Mouse (Mus musculus) CH12.LX (cell line): ENCODE data around the gene Sycp3. TPM values are rescaled to one million over a fixed set of nuclear protein-coding genes. Genes with fewer than 3 reads are reported as not detected.

ENCODE experiments used
- DNase-seq: peaks from one replicate; pipeline ENCODE4 v3.0.0-alpha.2; 2013; ENCODE audit errors: extremely low read depth
- H3K27ac ChIP-seq: 2 replicates; pipeline ENCODE4 v1.5.1; 2012; ENCODE audit warnings: low read depth, mild to moderate bottlenecking, control low read depth, moderate library complexity; ENCODE audit not compliant: insufficient read depth
- H3K27me3 ChIP-seq: replicated peaks from 2 replicates; pipeline ENCODE3; 2012; ENCODE audit warnings: inconsistent platforms
- H3K36me3 ChIP-seq, 2 experiments: replicated peaks in 1 of 2; 2 replicates each; pipeline versions ENCODE3 to v1.6.1; 2012; ENCODE audit warnings: inconsistent platforms in 1 of 2, low read length in 1 of 2, mild to moderate bottlenecking in 1 of 2, mixed read lengths in 1 of 2, moderate library complexity in 1 of 2; ENCODE audit not compliant: control insufficient read depth in 1 of 2, insufficient read depth in 1 of 2
- H3K4me1 ChIP-seq, 2 experiments: 2 replicates each; pipeline ENCODE4 v1.6.1; 2012; ENCODE audit warnings: inconsistent platforms in 1 of 2, moderate library complexity in 1 of 2; ENCODE audit not compliant: insufficient read depth in 2 of 2, control insufficient read depth in 1 of 2
- H3K4me2 ChIP-seq: 2 replicates; pipeline ENCODE4 v1.6.1; 2012; ENCODE audit warnings: low read depth, mild to moderate bottlenecking, control low read depth; ENCODE audit not compliant: poor library complexity, insufficient read depth, severe bottlenecking
- H3K4me3 ChIP-seq, 3 experiments: fragments of 150-350 bp in 1 of 3; sonication (generic) in 1 of 3; replicated peaks in 1 of 3; 2 replicates each; pipeline versions ENCODE3 to v1.5.1; 2011 to 2012; ENCODE audit warnings: low read depth in 2 of 3, low read length in 2 of 3, mild to moderate bottlenecking in 2 of 3, moderate library complexity in 2 of 3, control low read depth in 1 of 3, improper control_type of control experiment in 1 of 3, inconsistent platforms in 1 of 3, mixed read lengths in 1 of 3; ENCODE audit not compliant: poor library complexity in 1 of 3
- H3K79me2 ChIP-seq: replicated peaks from 2 replicates; pipeline ENCODE4 v1.6.1; 2012; ENCODE audit warnings: mild to moderate bottlenecking, moderate library complexity; ENCODE audit not compliant: control insufficient read depth, poor library complexity, insufficient read depth, severe bottlenecking; ENCODE audit errors: extremely low read depth
- H3K9ac ChIP-seq: 2 replicates; pipeline ENCODE4 v1.6.1; 2012; ENCODE audit warnings: low read depth, mild to moderate bottlenecking, control low read depth, moderate library complexity; ENCODE audit not compliant: insufficient read depth
- H3K9me3 ChIP-seq: replicated peaks from 2 replicates; pipeline ENCODE3; 2012; ENCODE audit warnings: low read length, inconsistent platforms, mixed read lengths
- BHLHE40 ChIP-seq: IDR thresholded peaks from 2 replicates; pipeline ENCODE4 v1.6.1; 2011; ENCODE audit warnings: mild to moderate bottlenecking, low read depth, low read length, improper control_type of control experiment
- CHD1 ChIP-seq: IDR thresholded peaks from 2 replicates; pipeline ENCODE4 v1.6.1; 2012; ENCODE audit warnings: low read depth, low read length, improper control_type of control experiment, inconsistent platforms
- CHD2 ChIP-seq: IDR thresholded peaks from 2 replicates; pipeline ENCODE4 v1.6.1; 2011; ENCODE audit warnings: low read length, improper control_type of control experiment
- CTCF ChIP-seq, 2 experiments: IDR thresholded peaks in 1 of 2; conservative IDR thresholded peaks in 1 of 2; 2 replicates each; pipeline ENCODE4 v1.5.1; 2011 to 2012; ENCODE audit warnings: low read depth in 2 of 2, low read length in 2 of 2, improper control_type of control experiment in 1 of 2, inconsistent platforms in 1 of 2, mild to moderate bottlenecking in 1 of 2, moderate library complexity in 1 of 2
- E2F4 ChIP-seq: IDR thresholded peaks from 2 replicates; pipeline ENCODE4 v1.6.1; 2011; ENCODE audit warnings: low read depth, low read length, improper control_type of control experiment; ENCODE audit not compliant: insufficient replicate concordance
- ELF1 ChIP-seq: IDR thresholded peaks from 2 replicates; pipeline ENCODE4 v1.6.1; 2014; ENCODE audit warnings: low read depth, mild to moderate bottlenecking, inconsistent platforms, low read length, improper control_type of control experiment
- EP300 ChIP-seq: IDR thresholded peaks from 2 replicates; pipeline ENCODE4 v1.6.1; 2011; ENCODE audit warnings: low read length, improper control_type of control experiment
- ETS1 ChIP-seq: conservative IDR thresholded peaks from 2 replicates; pipeline ENCODE4 v1.6.1; 2012; ENCODE audit warnings: low read depth, mild to moderate bottlenecking, inconsistent platforms, low read length, improper control_type of control experiment, moderate library complexity
- GABPA ChIP-seq: IDR thresholded peaks from 2 replicates; pipeline ENCODE4 v1.6.1; 2012; ENCODE audit warnings: low read depth, low read length, improper control_type of control experiment, inconsistent platforms; ENCODE audit not compliant: insufficient replicate concordance
- IRF4 ChIP-seq: IDR thresholded peaks from 2 replicates; pipeline ENCODE4 v1.6.1; 2014; ENCODE audit warnings: low read depth, mild to moderate bottlenecking, inconsistent platforms, low read length, improper control_type of control experiment
- JUN ChIP-seq: IDR thresholded peaks from 2 replicates; pipeline ENCODE4 v1.6.1; 2011; ENCODE audit warnings: low read depth, mild to moderate bottlenecking, low read length, improper control_type of control experiment, moderate library complexity; ENCODE audit not compliant: insufficient read depth
- JUND ChIP-seq: conservative IDR thresholded peaks from 2 replicates; pipeline ENCODE4 v1.6.1; 2011; ENCODE audit warnings: low read depth, low read length, improper control_type of control experiment
- KAT2A ChIP-seq: IDR thresholded peaks from 2 replicates; pipeline ENCODE4 v1.6.1; 2012; ENCODE audit warnings: low read length, improper control_type of control experiment, inconsistent platforms; ENCODE audit not compliant: insufficient replicate concordance
- MAFK ChIP-seq: IDR thresholded peaks from 2 replicates; pipeline ENCODE4 v1.6.1; 2011; ENCODE audit warnings: low read length, improper control_type of control experiment; ENCODE audit not compliant: insufficient replicate concordance
- MAX ChIP-seq: IDR thresholded peaks from 2 replicates; pipeline ENCODE4 v1.6.1; 2011; ENCODE audit warnings: low read length, improper control_type of control experiment
- MAZ ChIP-seq: IDR thresholded peaks from 2 replicates; pipeline ENCODE4 v1.6.1; 2012; ENCODE audit warnings: low read depth, mild to moderate bottlenecking, inconsistent platforms, low read length, improper control_type of control experiment, moderate library complexity
- MEF2A ChIP-seq: IDR thresholded peaks from 2 replicates; pipeline ENCODE4 v1.6.1; 2014; ENCODE audit warnings: low read depth, mild to moderate bottlenecking, inconsistent platforms, low read length, improper control_type of control experiment, borderline replicate concordance
- MXI1 ChIP-seq: IDR thresholded peaks from 2 replicates; pipeline ENCODE4 v1.6.1; 2011; ENCODE audit warnings: mild to moderate bottlenecking, low read depth, low read length, improper control_type of control experiment
- MYC ChIP-seq: IDR thresholded peaks from 2 replicates; pipeline ENCODE4 v1.6.1; 2011; ENCODE audit warnings: low read depth, mild to moderate bottlenecking, improper control_type of control experiment, low read length
- NELFE ChIP-seq: IDR thresholded peaks from 2 replicates; pipeline ENCODE4 v1.6.1; 2011; ENCODE audit warnings: low read depth, low read length, improper control_type of control experiment
- NRF1 ChIP-seq: IDR thresholded peaks from 2 replicates; pipeline ENCODE4 v1.6.1; 2014; ENCODE audit warnings: low read depth, mild to moderate bottlenecking, inconsistent platforms, low read length, improper control_type of control experiment, moderate library complexity
- PAX5 ChIP-seq: IDR thresholded peaks from 2 replicates; pipeline ENCODE4 v1.6.1; 2012; ENCODE audit warnings: low read length, inconsistent platforms, mixed read lengths
- POLR2A ChIP-seq: IDR thresholded peaks from 2 replicates; pipeline ENCODE4 v1.6.1; 2011; ENCODE audit warnings: low read depth, mild to moderate bottlenecking, improper control_type of control experiment, low read length
- POLR2AphosphoS2 ChIP-seq: IDR thresholded peaks from 2 replicates; pipeline ENCODE4 v1.6.1; 2011; ENCODE audit warnings: low read depth, low read length, improper control_type of control experiment
- RAD21 ChIP-seq: IDR thresholded peaks from 2 replicates; pipeline ENCODE4 v1.6.1; 2011; ENCODE audit warnings: low read depth, mild to moderate bottlenecking, low read length, improper control_type of control experiment, moderate library complexity
- RCOR1 ChIP-seq: conservative IDR thresholded peaks from 2 replicates; pipeline ENCODE4 v1.6.1; 2012; ENCODE audit warnings: low read depth, mild to moderate bottlenecking, inconsistent platforms, low read length, improper control_type of control experiment
- SIN3A ChIP-seq: IDR thresholded peaks from 2 replicates; pipeline ENCODE4 v1.6.1; 2012; ENCODE audit warnings: low read length, improper control_type of control experiment, inconsistent platforms
- SMC3 ChIP-seq: IDR thresholded peaks from 2 replicates; pipeline ENCODE4 v1.6.1; 2011; ENCODE audit warnings: low read depth, low read length, improper control_type of control experiment
- TBP ChIP-seq: conservative IDR thresholded peaks from 2 replicates; pipeline ENCODE4 v1.6.1; 2011; ENCODE audit warnings: low read depth, low read length, improper control_type of control experiment
- TCF12 ChIP-seq: IDR thresholded peaks from 2 replicates; pipeline ENCODE4 v1.6.1; 2014; ENCODE audit warnings: low read depth, mild to moderate bottlenecking, inconsistent platforms, low read length, improper control_type of control experiment
- UBTF ChIP-seq: IDR thresholded peaks from 2 replicates; pipeline ENCODE4 v1.6.1; 2012; ENCODE audit warnings: low read depth, mild to moderate bottlenecking, inconsistent platforms, low read length, improper control_type of control experiment, moderate library complexity
- USF1 ChIP-seq: IDR thresholded peaks from 2 replicates; pipeline ENCODE4 v1.6.1; 2014; ENCODE audit warnings: low read depth, mild to moderate bottlenecking, inconsistent platforms, low read length, improper control_type of control experiment
- USF2 ChIP-seq: conservative IDR thresholded peaks from 2 replicates; pipeline ENCODE4 v1.6.1; 2011; ENCODE audit warnings: low read depth, low read length, improper control_type of control experiment
- ZC3H11A ChIP-seq: IDR thresholded peaks from 2 replicates; pipeline ENCODE4 v1.6.1; 2012; ENCODE audit warnings: low read depth, mild to moderate bottlenecking, inconsistent platforms, low read length, improper control_type of control experiment
- ZKSCAN1 ChIP-seq: IDR thresholded peaks from 2 replicates; pipeline ENCODE4 v1.6.1; 2012; ENCODE audit warnings: low read depth, inconsistent platforms, low read length, improper control_type of control experiment, borderline replicate concordance
- ZMIZ1 ChIP-seq: IDR thresholded peaks from 2 replicates; pipeline ENCODE4 v1.6.1; 2012; ENCODE audit warnings: low read depth, mild to moderate bottlenecking, inconsistent platforms, low read length, improper control_type of control experiment
- ZNF384 ChIP-seq: IDR thresholded peaks from 2 replicates; pipeline ENCODE4 v1.6.1; 2012; ENCODE audit warnings: low read depth, low read length, improper control_type of control experiment, inconsistent platforms
- dilution Hi-C: fragments of 300-500 bp; cut with MboI; formaldehyde crosslinking; loops from 2 replicates; pipeline ENCODE4 v1.14.3; 2020; ENCODE audit warnings: low sequenced_read_pairs; ENCODE audit not compliant: extremely low pct_unique_long_range_greater_than_20kb, extremely low pct_ligation_motif_present
- in situ Hi-C: fragments of 300-500 bp; cut with MboI; formaldehyde crosslinking; loops from 3 replicates; pipeline ENCODE4 v1.14.3; 2019; ENCODE audit warnings: low sequenced_read_pairs, low pct_ligation_motif_present, low pct_unique_long_range_greater_than_20kb, mixed read lengths
- polyA plus RNA-seq: library from polyadenylated mRNA; unstranded; fragments of >175 nt; gene quantifications from 2 replicates; pipeline ENCODE4 v1.2.1, GENCODE M21; 2012; ENCODE audit warnings: low read depth; ENCODE audit not compliant: insufficient read length
- total RNA-seq, 2 experiments: library from RNA; depleted of rRNA; stranded (reverse); fragments of 300-350 nt in 1 of 2; fragments of >200 nt in 1 of 2; gene quantifications; 2 replicates each; pipeline ENCODE4 v1.2.3; 2012 to 2014

Gene Sycp3
- total and polyA plus RNA-seq, 3 experiments: not detected

GRCm38 (mm10) chr10:88420655-88421435 lies 38.5 kb upstream of the Sycp3 start:
- dilution Hi-C loops: no loop called here

GRCm38 (mm10) chr10:88426158-88426816 lies 33.1 kb upstream of the Sycp3 start:
- TF ChIP-seq ZNF384: no peak
- TF ChIP-seq ZC3H11A: peak; percentile 95
- TF ChIP-seq NELFE: peak; percentile 19; the same call in 1 of the 2 replicates
- no peak for TF ChIP-seq ZKSCAN1
- no peak for TF ChIP-seq RCOR1
- TF ChIP-seq SIN3A: 0 out of 2 replicates have a peak, but pooled peaks have one; percentile 22
- TF ChIP-seq ZMIZ1: no peak
- TF ChIP-seq SMC3: peak; percentile 97
- peak; percentile 60 to 92; a peak in 3 of 4 replicates for TF ChIP-seq CTCF (conservative IDR thresholded peaks at IDR 0.05 in 1 of 2, IDR thresholded peaks at IDR 0.05 in 1 of 2; ENCODE audit: low read depth in 2 of 2, low read length in 2 of 2)
- peak; percentile 93 for TF ChIP-seq RAD21
- no peak overlapping the region for H3K4me2 ChIP-seq
- H3K27me3 ChIP-seq: no peaks in the 10 kb centered on the region
- H3K36me3 ChIP-seq: peaks cover 30 to 83% of the 10 kb centered on the region in 2 experiments
- no peaks in the 10 kb centered on the region for H3K9me3 ChIP-seq
- in situ Hi-C loops (loop anchor here (5.0 to 10.0 kb wide), 2 partner anchors 44 to 159 kb away; no protein-coding TSS in a partner anchor), dilution Hi-C loops (no loop called here)
- H3K4me3 ChIP-seq: no peak overlapping the region
- no peak overlapping the region for H3K9ac ChIP-seq
- H3K27ac ChIP-seq: no peak overlapping the region
- peak; percentile 78 for DNase-seq
- H3K79me2 ChIP-seq: no peaks in the 10 kb centered on the region; the same call in 1 of the 2 replicates
- peaks cover 16 to 28% of the 10 kb centered on the region in 2 experiments for H3K4me1 ChIP-seq

More at GRCm38 (mm10) chr10:88420655-88421435, 38.5 kb upstream of the Sycp3 start:
- H3K4me2 ChIP-seq: peak overlapping the region; percentile 88
- peak overlapping the region; percentile 70 for H3K9ac ChIP-seq
- no peaks in the 10 kb centered on the region for H3K27me3 ChIP-seq
- H3K9me3 ChIP-seq: no peaks in the 10 kb centered on the region
- H3K36me3 ChIP-seq: peaks cover 17 to 51% of the 10 kb centered on the region in 2 experiments
- peak; percentile 90 for DNase-seq
- TF ChIP-seq NRF1: no peak
- TF ChIP-seq ZNF384: no peak
- TF ChIP-seq JUN: peak; percentile 89
- TF ChIP-seq MEF2A: peak; percentile 100
- peak; percentile 99 for TF ChIP-seq IRF4
- TF ChIP-seq ZKSCAN1: no peak
- peak; percentile 91 for TF ChIP-seq BHLHE40
- no peak for TF ChIP-seq UBTF
- peak; percentile 69 for TF ChIP-seq TBP
- no peak for TF ChIP-seq USF2
- TF ChIP-seq ZC3H11A: no peak
- TF ChIP-seq EP300: peak; percentile 94
- no peak for TF ChIP-seq KAT2A
- TF ChIP-seq RAD21: no peak; the same call in 1 of the 2 replicates
- no peak for TF ChIP-seq POLR2AphosphoS2
- TF ChIP-seq CTCF (conservative IDR thresholded peaks at IDR 0.05 in 1 of 2, IDR thresholded peaks at IDR 0.05 in 1 of 2; ENCODE audit: low read depth in 2 of 2, low read length in 2 of 2): peak in 1 of 2 experiments; percentile 34; a peak in 2 of 4 replicates
- TF ChIP-seq RCOR1: no peak; the same call in 1 of the 2 replicates
- TF ChIP-seq USF1: no peak
- peak; percentile 79 for TF ChIP-seq MAFK
- peak; percentile 33 for TF ChIP-seq SMC3
- TF ChIP-seq GABPA: no peak
- no peak for TF ChIP-seq MYC
- TF ChIP-seq PAX5: no peak
- TF ChIP-seq MAX: no peak
- 0 out of 2 replicates have a peak, but pooled peaks have one; percentile 23 for TF ChIP-seq POLR2A
- peak; percentile 91 for TF ChIP-seq SIN3A
- TF ChIP-seq CHD1: no peak
- TF ChIP-seq MAZ: 0 out of 2 replicates have a peak, but pooled peaks have one; percentile 34
- no peak for TF ChIP-seq ZMIZ1
- no peak for TF ChIP-seq ELF1
- TF ChIP-seq E2F4: no peak
- peak; percentile 92 for TF ChIP-seq JUND
- peak; percentile 95 for TF ChIP-seq TCF12
- peak; percentile 66 for TF ChIP-seq CHD2
- peak; percentile 47 for TF ChIP-seq MXI1
- peak; percentile 96 for TF ChIP-seq ETS1
- no peaks in the 10 kb centered on the region for H3K79me2 ChIP-seq
- peak overlapping the region; percentile 96 for H3K27ac ChIP-seq
- in situ Hi-C loops: loop anchor here (10.0 kb wide), 1 partner anchor 164 kb away; no protein-coding TSS in a partner anchor
- peaks cover 24 to 54% of the 10 kb centered on the region in 2 experiments; a peak in 3 of 4 replicates for H3K4me1 ChIP-seq
- H3K4me3 ChIP-seq: peak overlapping the region; percentile 22 to 49 (median 34)
